Mouse (Mus musculus) monocyte, adult 5-6 weeks (primary cell): ENCODE data around the gene Gm8677. TPM values are rescaled to one million over a fixed set of nuclear protein-coding genes. Genes with fewer than 3 reads are reported as not detected.
"Not testable (repeated sequence)": the region's sequence is repeated elsewhere in the genome, so short reads cannot be mapped to it uniquely, and the experiment has no call there.

ENCODE experiments used
- ATAC-seq: fragments of 153-309, 156-312 bp; replicated peaks from 2 replicates; pipeline ENCODE4 v1.8.0; 2017; ENCODE audit warnings: mild to moderate bottlenecking; ENCODE audit not compliant: low TSS enrichment, insufficient number of reproducible peaks, severe bottlenecking, poor library complexity, low FRiP score
- total RNA-seq: library from RNA; stranded (forward); fragments of 200-1000, 200-491, 200-594 nt; gene quantifications from 3 replicates; pipeline ENCODE4 v1.2.3, GENCODE M21; 2017

Gm8677 gene
- total RNA-seq = not detected in 3 replicates

DNA sequence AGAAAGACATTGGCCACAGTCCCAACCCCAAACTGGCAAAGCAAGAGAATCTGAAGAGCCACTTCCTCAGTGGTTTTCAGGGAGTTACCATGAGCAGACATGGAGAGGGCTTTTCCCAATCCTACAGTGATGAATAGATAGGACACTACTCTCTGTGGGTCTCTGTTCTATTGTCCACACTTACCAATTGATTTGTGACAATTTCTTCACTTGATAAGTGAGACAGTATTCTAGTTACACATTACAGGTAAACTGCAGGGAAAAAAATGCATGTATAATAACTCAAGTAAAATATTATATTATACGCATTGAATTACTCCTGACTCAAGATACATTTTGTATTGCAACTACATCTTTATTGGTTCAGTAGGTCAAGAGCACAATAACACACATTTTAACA is at the start of gene Gm8677:
Gene Gm8677, minus strand, starts transcription at position 101 of the 400 bp plus-strand sequence.
- not testable (repeated sequence) for ATAC-seq

DNA sequence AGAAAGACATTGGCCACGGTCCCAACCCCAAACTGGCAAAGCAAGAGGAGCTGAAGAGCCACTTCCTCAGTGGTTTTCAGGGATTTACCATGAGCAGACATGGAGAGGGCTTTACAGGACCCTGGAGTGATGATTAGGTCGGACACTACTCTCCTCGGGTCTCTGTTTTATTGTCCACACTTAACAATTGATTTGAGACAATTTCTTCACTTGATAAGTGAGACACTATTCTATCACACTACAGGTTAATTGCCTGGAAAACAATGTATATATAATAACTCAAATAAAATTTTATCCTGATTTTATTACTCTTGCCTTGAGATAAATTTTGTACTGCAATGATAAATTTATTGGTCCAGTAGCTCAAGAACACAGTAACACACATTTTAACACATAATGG is 30.6 kb upstream of the Gm8677 start, which contains the start of gene Gm4201:
Gene Gm4201, minus strand, starts transcription at position 101 of the 400 bp plus-strand sequence.
- ATAC-seq = not testable (repeated sequence)

DNA sequence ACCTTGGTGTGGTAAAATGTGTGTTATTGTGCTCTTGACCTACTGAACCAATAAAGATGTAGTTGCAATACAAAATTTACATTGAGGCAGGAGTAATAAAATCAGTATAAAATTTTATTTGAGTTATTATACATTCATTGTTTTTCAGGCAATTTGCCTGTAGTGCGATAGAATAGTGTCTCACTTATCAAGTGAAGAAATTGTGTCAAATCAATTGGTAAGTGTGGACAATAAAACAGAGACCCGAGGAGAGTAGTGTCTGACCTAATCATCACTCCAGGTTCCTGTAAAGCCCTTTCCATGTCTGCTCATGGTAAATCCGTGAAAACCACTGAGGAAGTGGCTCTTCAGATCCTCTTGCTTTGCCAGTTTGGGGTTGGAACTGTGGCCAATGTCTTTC is 12.0 kb downstream of the Gm8677 start, which contains the start of gene Vmn1r152:
Gene Vmn1r152, plus strand, starts transcription at position 301 of the 400 bp plus-strand sequence.
- not testable (repeated sequence) for ATAC-seq

DNA sequence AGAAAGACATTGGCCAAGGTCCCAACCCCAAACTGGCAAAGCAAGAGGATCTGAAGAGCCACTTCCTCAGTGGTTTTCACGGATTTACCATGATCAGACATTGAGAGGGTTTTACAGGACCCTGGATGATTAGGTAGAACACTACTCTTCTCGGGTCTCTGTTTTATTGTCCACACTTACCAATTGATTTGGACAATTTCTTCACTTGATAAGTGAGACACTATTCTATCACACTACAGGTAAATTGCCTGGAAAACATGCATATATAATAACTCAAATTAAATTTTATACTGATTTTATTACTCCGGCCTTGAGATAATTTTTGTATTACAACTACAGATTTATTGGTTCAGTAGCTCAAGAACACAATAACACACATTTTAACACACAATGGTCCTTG is 35.1 kb downstream of the Gm8677 start, which contains the start of gene Vmn1r151:
Gene Vmn1r151, minus strand, starts transcription at position 101 of the 400 bp plus-strand sequence.
- not testable (repeated sequence) for ATAC-seq

Other genes starting within 250 kb of the Gm8677 start
- gene Gm4187, start 205.2 kb downstream of the Gm8677 start, total RNA-seq = not detected in 3 replicates
- gene Gm8660, start 163.8 kb downstream of the Gm8677 start, total RNA-seq = not detected in 3 replicates
- not detected in 3 replicates for gene Vmn1r148, start 121.3 kb downstream of the Gm8677 start, total RNA-seq
- gene Vmn1r149, start 96.7 kb downstream of the Gm8677 start, total RNA-seq = not detected in 3 replicates
- gene Gm10665, start 70.8 kb downstream of the Gm8677 start, total RNA-seq = not detected in 3 replicates
- not detected in 3 replicates for gene Vmn1r151, start 35.2 kb downstream of the Gm8677 start, total RNA-seq
- gene Vmn1r152, start 11.9 kb downstream of the Gm8677 start, total RNA-seq = not detected in 3 replicates
- not detected in 3 replicates for gene Gm4201, start 30.5 kb upstream of the Gm8677 start, total RNA-seq
- gene Gm4565, start 53.2 kb upstream of the Gm8677 start, total RNA-seq = not detected in 3 replicates
- gene Vmn1r155, start 123.1 kb upstream of the Gm8677 start, total RNA-seq = not detected in 3 replicates
- gene Gm8693, start 157.4 kb upstream of the Gm8677 start, total RNA-seq = not detected in 3 replicates
- not detected in 3 replicates for gene Gm4567, start 184.8 kb upstream of the Gm8677 start, total RNA-seq
- gene Vmn1r157, start 226.8 kb upstream of the Gm8677 start, total RNA-seq = not detected in 3 replicates